Mouse (Mus musculus): Measurements from ENCODE around the gene Ddah1. TPM values are rescaled to one million over a fixed set of nuclear protein-coding genes. Genes with fewer than 3 reads are reported as not detected.
A peak's percentile ranks its signal among the peaks of the same experiment; 100 is the strongest.

Ddah1 gene
- polyA plus RNA-seq, 1 experiment from 2014 or later = 28.0 TPM

DNA sequence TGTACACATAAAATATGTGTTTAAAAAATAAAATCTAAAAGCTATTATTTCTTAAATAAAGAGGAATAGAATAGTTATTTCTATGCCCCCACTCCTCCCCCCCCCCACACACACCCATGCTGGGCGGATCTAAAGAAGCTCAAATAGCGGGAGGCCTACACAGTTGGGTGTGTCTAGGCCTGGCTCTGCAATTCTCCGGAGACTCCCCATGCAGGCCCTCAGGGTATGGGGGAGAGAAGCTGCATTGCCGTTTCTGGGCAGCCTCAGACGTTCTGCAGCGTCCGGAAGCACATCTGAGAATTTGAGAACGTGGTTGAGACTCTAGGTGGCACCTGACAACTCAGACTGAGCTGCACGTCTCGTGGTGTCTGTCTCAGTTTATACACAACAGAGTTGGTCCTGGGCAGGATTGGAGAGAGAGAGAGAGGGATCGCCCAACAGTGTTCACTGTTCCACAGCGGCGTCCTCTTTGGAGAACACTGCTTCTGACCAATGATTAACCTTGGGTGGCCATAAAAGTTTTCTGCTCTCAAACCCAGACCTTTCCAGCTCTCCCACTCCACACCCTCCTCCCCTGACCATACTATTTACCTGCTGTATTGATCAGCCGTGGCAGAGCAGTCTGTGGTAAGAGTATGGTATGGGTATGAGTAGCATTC, 22.4 kb downstream of the Ddah1 start:
- no peaks in the 10 kb centered on the region for H3K4me1 ChIP-seq (ENCODE audit: control insufficient read depth, insufficient read depth, low read length)
- ATAC-seq (replicated peaks; ENCODE audit: insufficient number of reproducible peaks, low FRiP score, low TSS enrichment, low read depth) (no peak), DNase-seq (ENCODE audit: low spot score) (no peak)
- no peak overlapping the region for H3K4me3 ChIP-seq (ENCODE audit: low read depth, low read length)
- H3K27ac ChIP-seq (replicated peaks; ENCODE audit: low read depth, low read length) = no peak overlapping the region
- 73% methylated on average over 14 of the region's 14 CpGs for WGBS
- no peak overlapping the region for H3K9ac ChIP-seq (replicated peaks; ENCODE audit: low read length)
- H3K36me3 ChIP-seq (replicated peaks; ENCODE audit: control insufficient read depth, insufficient read depth, low read depth, low read length) = no peaks in the 10 kb centered on the region
- H3K27me3 ChIP-seq (ENCODE audit: control insufficient read depth, insufficient read depth, low read length) = no peaks in the 10 kb centered on the region
- H3K9me3 ChIP-seq (replicated peaks; ENCODE audit: control insufficient read depth, low read length) = no peaks in the 10 kb centered on the region
- no peak overlapping the region for H3K4me2 ChIP-seq (ENCODE audit: low read depth, low read length)

- no peak for ATAC-seq (replicated peaks; ENCODE audit: insufficient number of reproducible peaks, low FRiP score, low TSS enrichment, low read depth)
- Histone ChIP-seq H3K27ac (replicated peaks; ENCODE audit: low read depth, low read length) (no peak overlapping the region), H3K9me3 (replicated peaks; ENCODE audit: control insufficient read depth, low read length) (no peaks in the 10 kb centered on the region), H3K4me3 (ENCODE audit: low read depth, low read length) (no peak overlapping the region), H3K4me2 (ENCODE audit: low read depth, low read length) (no peak overlapping the region), H3K9ac (replicated peaks; ENCODE audit: low read length) (no peak overlapping the region), H3K4me1 (ENCODE audit: control insufficient read depth, insufficient read depth, low read length) (no peaks in the 10 kb centered on the region), H3K27me3 (ENCODE audit: control insufficient read depth, insufficient read depth, low read length) (no peaks in the 10 kb centered on the region), H3K36me3 (replicated peaks; ENCODE audit: control insufficient read depth, insufficient read depth, low read depth, low read length) (no peaks in the 10 kb centered on the region)
- 61% methylated on average over 7 of the region's 7 CpGs for WGBS
- DNase-seq (ENCODE audit: low spot score) = no peak
These were observed 26.8 kb downstream of the Ddah1 start for GRCm38 (mm10) chr3:145785244-145785643.

- no peaks in the 10 kb centered on the region for H3K36me3 ChIP-seq (replicated peaks; ENCODE audit: control insufficient read depth, insufficient read depth, low read depth, low read length)
- ATAC-seq (replicated peaks; ENCODE audit: insufficient number of reproducible peaks, low FRiP score, low TSS enrichment, low read depth) (no peak), DNase-seq (ENCODE audit: low spot score) (no peak)
- H3K4me3 ChIP-seq (ENCODE audit: low read depth, low read length) = no peak overlapping the region
- no peaks in the 10 kb centered on the region for H3K9me3 ChIP-seq (replicated peaks; ENCODE audit: control insufficient read depth, low read length)
- WGBS = 81% methylated on average over 9 of the region's 9 CpGs
- no peaks in the 10 kb centered on the region for H3K27me3 ChIP-seq (ENCODE audit: control insufficient read depth, insufficient read depth, low read length)
- H3K27ac ChIP-seq (replicated peaks; ENCODE audit: low read depth, low read length) = no peak overlapping the region
- no peak overlapping the region for H3K4me2 ChIP-seq (ENCODE audit: low read depth, low read length)
- no peaks in the 10 kb centered on the region for H3K4me1 ChIP-seq (ENCODE audit: control insufficient read depth, insufficient read depth, low read length)
- H3K9ac ChIP-seq (replicated peaks; ENCODE audit: low read length) = no peak overlapping the region
These were observed 28.8 kb downstream of the Ddah1 start for GRCm38 (mm10) chr3:145787303-145787702.

GRCm38 (mm10) chr3:145789114-145789513, 30.6 kb downstream of the Ddah1 start:
- 79% methylated on average over 7 of the region's 7 CpGs for WGBS
- Histone ChIP-seq H3K4me2 (ENCODE audit: low read depth, low read length) (no peak overlapping the region), H3K9ac (replicated peaks; ENCODE audit: low read length) (no peak overlapping the region), H3K9me3 (replicated peaks; ENCODE audit: control insufficient read depth, low read length) (no peaks in the 10 kb centered on the region), H3K4me3 (ENCODE audit: low read depth, low read length) (no peak overlapping the region), H3K36me3 (replicated peaks; ENCODE audit: control insufficient read depth, insufficient read depth, low read depth, low read length) (no peaks in the 10 kb centered on the region), H3K27me3 (ENCODE audit: control insufficient read depth, insufficient read depth, low read length) (no peaks in the 10 kb centered on the region), H3K4me1 (ENCODE audit: control insufficient read depth, insufficient read depth, low read length) (no peaks in the 10 kb centered on the region), H3K27ac (replicated peaks; ENCODE audit: low read depth, low read length) (no peak overlapping the region)
- ATAC-seq (replicated peaks; ENCODE audit: insufficient number of reproducible peaks, low FRiP score, low TSS enrichment, low read depth) = no peak
- DNase-seq (ENCODE audit: low spot score) = no peak

- no peak for DNase-seq (ENCODE audit: low spot score)
- H3K9me3 ChIP-seq (replicated peaks; ENCODE audit: control insufficient read depth, low read length) = no peaks in the 10 kb centered on the region
- 80% methylated on average over 3 of the region's 3 CpGs for WGBS
- H3K4me2 ChIP-seq (ENCODE audit: low read depth, low read length) = no peak overlapping the region
- no peak overlapping the region for H3K4me3 ChIP-seq (ENCODE audit: low read depth, low read length)
- H3K27ac ChIP-seq (replicated peaks; ENCODE audit: low read depth, low read length) = no peak overlapping the region
- no peak overlapping the region for H3K9ac ChIP-seq (replicated peaks; ENCODE audit: low read length)
- H3K36me3 ChIP-seq (replicated peaks; ENCODE audit: control insufficient read depth, insufficient read depth, low read depth, low read length) = no peaks in the 10 kb centered on the region
- H3K27me3 ChIP-seq (ENCODE audit: control insufficient read depth, insufficient read depth, low read length) = no peaks in the 10 kb centered on the region
- no peak for ATAC-seq (replicated peaks; ENCODE audit: insufficient number of reproducible peaks, low FRiP score, low TSS enrichment, low read depth)
- H3K4me1 ChIP-seq (ENCODE audit: control insufficient read depth, insufficient read depth, low read length) = no peaks in the 10 kb centered on the region
These were observed 31.8 kb downstream of the Ddah1 start for GRCm38 (mm10) chr3:145790233-145790632.

GRCm38 (mm10) chr3:145790709-145791108, 32.2 kb downstream of the Ddah1 start:
- H3K27ac ChIP-seq (replicated peaks; ENCODE audit: low read depth, low read length) = no peak overlapping the region
- no peak for DNase-seq (ENCODE audit: low spot score)
- WGBS = 88% methylated on average over 4 of the region's 4 CpGs

GRCm38 (mm10) chr3:145794355-145794754, 35.9 kb downstream of the Ddah1 start:
- DNase-seq (ENCODE audit: low spot score) = no peak
- Histone ChIP-seq H3K4me3 (ENCODE audit: low read depth, low read length) (no peak overlapping the region), H3K9ac (replicated peaks; ENCODE audit: low read length) (no peak overlapping the region), H3K27ac (replicated peaks; ENCODE audit: low read depth, low read length) (no peak overlapping the region), H3K36me3 (replicated peaks; ENCODE audit: control insufficient read depth, insufficient read depth, low read depth, low read length) (no peaks in the 10 kb centered on the region), H3K27me3 (ENCODE audit: control insufficient read depth, insufficient read depth, low read length) (no peaks in the 10 kb centered on the region), H3K9me3 (replicated peaks; ENCODE audit: control insufficient read depth, low read length) (no peaks in the 10 kb centered on the region), H3K4me1 (ENCODE audit: control insufficient read depth, insufficient read depth, low read length) (no peaks in the 10 kb centered on the region), H3K4me2 (ENCODE audit: low read depth, low read length) (no peak overlapping the region)
- ATAC-seq (replicated peaks; ENCODE audit: insufficient number of reproducible peaks, low FRiP score, low TSS enrichment, low read depth) = no peak
- 71% methylated on average over 10 of the region's 10 CpGs for WGBS

More at GRCm38 (mm10) chr3:145790709-145791108, 32.2 kb downstream of the Ddah1 start:
- Histone ChIP-seq H3K36me3 (replicated peaks; ENCODE audit: control insufficient read depth, insufficient read depth, low read depth, low read length) (no peaks in the 10 kb centered on the region), H3K4me2 (ENCODE audit: low read depth, low read length) (no peak overlapping the region), H3K4me3 (ENCODE audit: low read depth, low read length) (no peak overlapping the region), H3K9ac (replicated peaks; ENCODE audit: low read length) (no peak overlapping the region), H3K4me1 (ENCODE audit: control insufficient read depth, insufficient read depth, low read length) (no peaks in the 10 kb centered on the region), H3K27me3 (ENCODE audit: control insufficient read depth, insufficient read depth, low read length) (no peaks in the 10 kb centered on the region), H3K9me3 (replicated peaks; ENCODE audit: control insufficient read depth, low read length) (no peaks in the 10 kb centered on the region)
- no peak for ATAC-seq (replicated peaks; ENCODE audit: insufficient number of reproducible peaks, low FRiP score, low TSS enrichment, low read depth)

- DNase-seq (ENCODE audit: low spot score) (peak; percentile 74), ATAC-seq (replicated peaks; ENCODE audit: insufficient number of reproducible peaks, low FRiP score, low TSS enrichment, low read depth) (peak; percentile 42; the same call in 1 of the 2 replicates)
- Histone ChIP-seq H3K27me3 (ENCODE audit: control insufficient read depth, insufficient read depth, low read length) (no peaks in the 10 kb centered on the region), H3K4me2 (ENCODE audit: low read depth, low read length) (no peak overlapping the region), H3K27ac (replicated peaks; ENCODE audit: low read depth, low read length) (0 out of 2 replicates have a peak overlapping the region, but pooled peaks have one; percentile 16), H3K4me3 (ENCODE audit: low read depth, low read length) (no peak overlapping the region), H3K9ac (replicated peaks; ENCODE audit: low read length) (no peak overlapping the region), H3K36me3 (replicated peaks; ENCODE audit: control insufficient read depth, insufficient read depth, low read depth, low read length) (no peaks in the 10 kb centered on the region), H3K9me3 (replicated peaks; ENCODE audit: control insufficient read depth, low read length) (no peaks in the 10 kb centered on the region), H3K4me1 (ENCODE audit: control insufficient read depth, insufficient read depth, low read length) (no peaks in the 10 kb centered on the region)
- WGBS = 54% methylated on average over 7 of the region's 7 CpGs
These were observed 37.4 kb downstream of the Ddah1 start for GRCm38 (mm10) chr3:145795896-145796295.
